Mouse (Mus musculus) kidney, adult 2 months (tissue): Measurements from ENCODE around the gene Cd44. TPM values are rescaled to one million over a fixed set of nuclear protein-coding genes. Genes with fewer than 3 reads are reported as not detected.
A peak's percentile ranks its signal among the peaks of the same experiment; 100 is the strongest.

Experiments
- DNase-seq: peaks from one replicate; pipeline ENCODE4 v3.0.0; 2021
- H3K27ac ChIP-seq: fragments of 200-500 bp; 2 replicates; pipeline ENCODE4 v1.5.1; 2012; ENCODE audit warnings: low read depth, low read length, control low read depth, inconsistent platforms; ENCODE audit not compliant: insufficient read depth
- H3K27me3 ChIP-seq: fragments of 200-500 bp; replicated peaks from 2 replicates; pipeline ENCODE4 v1.6.1; 2012; ENCODE audit warnings: mild to moderate bottlenecking, moderate library complexity, low read length, inconsistent platforms; ENCODE audit not compliant: control insufficient read depth, insufficient read depth
- H3K36me3 ChIP-seq: fragments of 200-500 bp; 2 replicates; pipeline ENCODE4 v1.6.1; 2012; ENCODE audit warnings: mild to moderate bottlenecking, moderate library complexity, low read length, inconsistent platforms; ENCODE audit not compliant: control insufficient read depth, insufficient read depth
- H3K4me1 ChIP-seq: fragments of 200-500 bp; 2 replicates; pipeline ENCODE4 v1.6.1; 2011; ENCODE audit warnings: low read length; ENCODE audit not compliant: control insufficient read depth, insufficient read depth
- H3K4me3 ChIP-seq: fragments of 200-500 bp; 2 replicates; pipeline ENCODE4 v1.5.1; 2011; ENCODE audit warnings: mild to moderate bottlenecking, low read depth, low read length, control low read depth; ENCODE audit not compliant: insufficient read depth
- CTCF ChIP-seq: fragments of 200-500 bp; conservative IDR thresholded peaks from 2 replicates; pipeline ENCODE4 v1.5.1; 2011; ENCODE audit warnings: low read depth, mild to moderate bottlenecking, control low read depth, low read length, moderate library complexity, mixed read lengths; ENCODE audit not compliant: insufficient read depth, insufficient read length
- POLR2A ChIP-seq: fragments of 200-500 bp; IDR thresholded peaks from one replicate; pipeline ENCODE4 v1.6.1; 2011; ENCODE audit warnings: low read depth, low read length, control low read depth
- WGBS: fragments of 180-500 bp; shearing (Covaris S2); methylation state at CpG from one replicate; pipeline ENCODE4 v1.1.7; 2018; 5-methylcytosine and 5-hydroxymethylcytosine counted together
- polyA plus RNA-seq: library from polyadenylated mRNA; depleted of rRNA; stranded (reverse); fragments of >200 nt; gene quantifications from 2 replicates; pipeline ENCODE4 v1.2.3, GENCODE M21; 2012

Gene Cd44
- polyA plus RNA-seq, 1 experiment: 3.3 TPM

- no peak for DNase-seq
- no peak for TF ChIP-seq POLR2A
- no peak overlapping the region for H3K4me3 ChIP-seq
- H3K27ac ChIP-seq: no peak overlapping the region
- 79% methylated on average over 8 of the region's 8 CpGs for WGBS
- no peaks in the 10 kb centered on the region for H3K4me1 ChIP-seq
- no peaks in the 10 kb centered on the region for H3K27me3 ChIP-seq
- H3K36me3 ChIP-seq: no peaks in the 10 kb centered on the region
Measured at GRCm38 (mm10) chr2:102820790-102821189, 80.7 kb downstream of the Cd44 start.

GRCm38 (mm10) chr2:102820225-102820711 lies 81.2 kb downstream of the Cd44 start:
- TF ChIP-seq CTCF (no peak), POLR2A (no peak)
- Histone ChIP-seq H3K4me3 (no peak overlapping the region), H3K36me3 (no peaks in the 10 kb centered on the region), H3K27ac (no peak overlapping the region), H3K27me3 (no peaks in the 10 kb centered on the region), H3K4me1 (no peaks in the 10 kb centered on the region)
- 51% methylated on average over 5 of the region's 5 CpGs for WGBS
- no peak for DNase-seq

- 28% methylated on average over 6 of the region's 6 CpGs for WGBS
- Histone ChIP-seq H3K4me1 (no peaks in the 10 kb centered on the region), H3K36me3 (no peaks in the 10 kb centered on the region), H3K27ac (no peak overlapping the region), H3K27me3 (no peaks in the 10 kb centered on the region), H3K4me3 (no peak overlapping the region)
- DNase-seq: peak; percentile 14
- no peak for TF ChIP-seq CTCF
- no peak for TF ChIP-seq POLR2A
Measured at GRCm38 (mm10) chr2:102815289-102815809, 86.1 kb downstream of the Cd44 start.

- WGBS: 65% methylated on average over 4 of the region's 4 CpGs
- no peak for TF ChIP-seq POLR2A
- TF ChIP-seq CTCF: no peak
Measured at GRCm38 (mm10) chr2:102812756-102813155, 88.7 kb downstream of the Cd44 start.

GRCm38 (mm10) chr2:102809436-102809835 lies 92.0 kb downstream of the Cd44 start:
- Histone ChIP-seq H3K4me1 (no peaks in the 10 kb centered on the region), H3K27me3 (no peaks in the 10 kb centered on the region), H3K4me3 (no peak overlapping the region), H3K27ac (no peak overlapping the region), H3K36me3 (no peaks in the 10 kb centered on the region)
- DNase-seq: no peak
- TF ChIP-seq POLR2A: no peak
- TF ChIP-seq CTCF: no peak
- WGBS: 84% methylated on average over 1 of the region's 1 CpGs

More at GRCm38 (mm10) chr2:102812756-102813155, 88.7 kb downstream of the Cd44 start:
- H3K36me3 ChIP-seq: no peaks in the 10 kb centered on the region
- no peak for DNase-seq
- H3K27ac ChIP-seq: no peak overlapping the region
- H3K4me3 ChIP-seq: no peak overlapping the region
- no peaks in the 10 kb centered on the region for H3K4me1 ChIP-seq
- no peaks in the 10 kb centered on the region for H3K27me3 ChIP-seq

- 43% methylated on average over 3 of the region's 3 CpGs for WGBS
- no peaks in the 10 kb centered on the region for H3K27me3 ChIP-seq
Measured at GRCm38 (mm10) chr2:102807633-102808032, 93.8 kb downstream of the Cd44 start.

GRCm38 (mm10) chr2:102805761-102806496 lies 95.5 kb downstream of the Cd44 start:
- Histone ChIP-seq H3K27me3 (no peaks in the 10 kb centered on the region), H3K36me3 (no peaks in the 10 kb centered on the region), H3K4me1 (no peaks in the 10 kb centered on the region), H3K4me3 (no peak overlapping the region), H3K27ac (no peak overlapping the region)
- DNase-seq: peak; percentile 33
- no peak for TF ChIP-seq POLR2A
- TF ChIP-seq CTCF: no peak
- WGBS: 89% methylated on average over 4 of the region's 4 CpGs

More at GRCm38 (mm10) chr2:102807633-102808032, 93.8 kb downstream of the Cd44 start:
- Histone ChIP-seq H3K36me3 (no peaks in the 10 kb centered on the region), H3K27ac (no peak overlapping the region), H3K4me3 (no peak overlapping the region), H3K4me1 (no peaks in the 10 kb centered on the region)
- no peak for TF ChIP-seq CTCF
- TF ChIP-seq POLR2A: no peak
- no peak for DNase-seq
